Mouse (Mus musculus) kidney, adult 2 months (tissue): ENCODE data around the gene Zdhhc7.

Source experiments
- CTCF ChIP-seq: fragments of 200-500 bp; conservative IDR thresholded peaks from 2 replicates; pipeline ENCODE4 v1.5.1; 2011; ENCODE audit warnings: low read depth, mild to moderate bottlenecking, control low read depth, low read length, moderate library complexity, mixed read lengths; ENCODE audit not compliant: insufficient read depth, insufficient read length
- POLR2A ChIP-seq: fragments of 200-500 bp; IDR thresholded peaks from one replicate; pipeline ENCODE4 v1.6.1; 2011; ENCODE audit warnings: low read depth, low read length, control low read depth

DNA sequence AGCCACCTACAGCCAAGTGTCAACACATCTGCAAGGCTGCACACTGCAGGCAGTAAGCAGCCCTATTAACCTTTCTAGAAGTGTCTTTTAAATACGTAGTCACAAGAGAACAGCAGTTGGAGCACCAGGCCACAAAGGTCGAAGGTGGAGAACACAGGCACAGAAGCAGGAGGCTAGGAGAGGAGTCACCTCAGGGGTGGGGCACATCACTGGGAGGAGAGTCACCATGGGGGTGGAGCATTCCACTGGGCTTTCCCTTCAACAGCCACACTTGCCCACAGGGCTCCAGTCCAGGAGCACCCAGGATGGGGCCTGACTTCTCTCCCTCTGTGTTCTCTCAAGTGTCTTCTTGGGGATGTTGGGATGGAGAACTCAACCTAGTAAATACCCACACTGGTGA, 4.8 kb downstream of the Zdhhc7 start:
- no peak for TF ChIP-seq POLR2A
- no peak for TF ChIP-seq CTCF
